In genomic region chr6:82854338-82854737, GRCm38 (mm10) we compare ENCODE assay signal across 11 mouse cellular contexts.
DNase-seq lines count a peak whose midpoint lies in the region; ATAC-seq lines count a peak whose summit lies in the region.
"Had no signal": no experiment of that assay in that cellular context is flagged by ENCODE, and none has a peak within 500 bp of the region (broad histone marks: within the 10 kb centered on the region; RNA-seq: fewer than 3 reads in every experiment).

No protein-coding gene starts in this region.

- no peak overlapping the region for H3K4me2 ChIP-seq in midbrain, embryonic 11.5 days
- H3K4me2 ChIP-seq: midbrain, embryonic 15.5 days had no signal

- no peaks in the 10 kb centered on the region for H3K27me3 ChIP-seq in midbrain, embryonic 11.5 days (ENCODE audit: control insufficient read depth, insufficient read depth, low read length)
- H3K27me3 ChIP-seq: midbrain, embryonic 15.5 days had no signal

- no peaks in the 10 kb centered on the region for H3K36me3 ChIP-seq in midbrain, embryonic 11.5 days (ENCODE audit: control insufficient read depth, insufficient read depth, low read length)
- H3K36me3 ChIP-seq: midbrain, embryonic 15.5 days had no signal

- 63% methylated on average over 6 of the region's 6 CpGs for WGBS in midbrain, embryonic 11.5 days

- no peak overlapping the region for H3K4me3 ChIP-seq in midbrain, embryonic 11.5 days (ENCODE audit: low read depth, low read length)
- H3K4me3 ChIP-seq: midbrain, embryonic 15.5 days had no signal

- intact Hi-C loops in heart, postnatal 25 days (cut with DNase I): loop anchor here (10.0 kb wide), 1 partner anchor 110 kb away; no protein-coding TSS in a partner anchor

- no peak overlapping the region for H3K9ac ChIP-seq in midbrain, embryonic 11.5 days (ENCODE audit: low read length)
- H3K9ac ChIP-seq: midbrain, embryonic 15.5 days had no signal

- ATAC-seq in midbrain, embryonic 11.5 days (ENCODE audit: low FRiP score): no peak
- ATAC-seq: hindbrain, postnatal 0 days; midbrain, embryonic 15.5 days had no signal

- H3K27ac ChIP-seq in midbrain, embryonic 11.5 days (ENCODE audit: low read depth, low read length): no peak overlapping the region
- H3K27ac ChIP-seq: hindbrain, postnatal 0 days; midbrain, embryonic 15.5 days had no signal

- H3K9me3 ChIP-seq in midbrain, embryonic 11.5 days (ENCODE audit: control insufficient read depth, low read length): no peaks in the 10 kb centered on the region
- H3K9me3 ChIP-seq: midbrain, embryonic 15.5 days had no signal

- H3K4me1 ChIP-seq in midbrain, embryonic 11.5 days (ENCODE audit: control insufficient read depth, insufficient read depth, low read length): no peaks in the 10 kb centered on the region
- H3K4me1 ChIP-seq: midbrain, embryonic 15.5 days had no signal

- DNase-seq in right cerebral cortex, postnatal 25 days: peak; percentile 7
- DNase-seq in right cerebral cortex, postnatal 14 days: no peak
- DNase-seq in fibroblast of lung, adult 2 months (ENCODE audit: low read depth): peak; percentile 91
- DNase-seq in heart, postnatal 25 days (ENCODE audit: low spot score): peak; percentile 33
- no peak for DNase-seq in embryo, embryonic 9.5 days (ENCODE audit: extremely low spot score)
- DNase-seq in layer of hippocampus, postnatal 25 days (ENCODE audit: extremely low spot score in 1 of 2, low spot score in 1 of 2): no peak
- no peak for DNase-seq in midbrain, embryonic 11.5 days (ENCODE audit: low spot score, missing footprints)
- DNase-seq in embryo, embryonic 10 days (ENCODE audit: low spot score): no peak
- DNase-seq: spleen, adult 18-20 months had no signal

Comparison
In these comparisons a context has a peak if more than half of its experiments do, and no peak if none do; other contexts are left out.
1. DNase-seq: peak in right cerebral cortex, postnatal 25 days (single experiment), fibroblast of lung, adult 2 months (single experiment) and heart, postnatal 25 days (single experiment); none in right cerebral cortex, postnatal 14 days (single experiment), embryo, embryonic 9.5 days (single experiment), layer of hippocampus, postnatal 25 days (0 of 2), midbrain, embryonic 11.5 days (single experiment) and embryo, embryonic 10 days (single experiment).